In genomic region chr5:138341661-138342060, GRCm38 (mm10) we compare ENCODE assay signal across 17 mouse cellular contexts. TPM values are rescaled to one million over a fixed set of nuclear protein-coding genes. Genes with fewer than 3 reads are reported as not detected.
"Had no signal": no experiment of that assay in that cellular context is flagged by ENCODE, and none has a peak within 500 bp of the region (broad histone marks: within the 10 kb centered on the region; RNA-seq: fewer than 3 reads in every experiment).

Gene Pvrig (plus strand): TSS chr5:138341961.

- H3K9ac ChIP-seq: limb, embryonic 13.5 days; liver, embryonic 13.5 days; midbrain, embryonic 15.5 days; neural tube, embryonic 13.5 days had no signal

- DNase-seq: kidney, adult 8-10 months; kidney, postnatal 25 days; layer of hippocampus, adult 9-11 months; left cerebral cortex, postnatal 4 days; liver, embryonic 13.5 days; lung, adult 2 months; lung, postnatal 36 days; retina, postnatal 1 day; right cerebral cortex, postnatal 4 days had no signal

- H3K36me3 ChIP-seq: limb, embryonic 13.5 days; liver, embryonic 13.5 days; midbrain, embryonic 15.5 days; neural tube, embryonic 13.5 days had no signal

- H3K4me3 ChIP-seq: limb, embryonic 13.5 days; liver, embryonic 13.5 days; midbrain, embryonic 15.5 days; neural tube, embryonic 13.5 days had no signal

- H3K27ac ChIP-seq: limb, embryonic 13.5 days; liver, embryonic 13.5 days; midbrain, embryonic 15.5 days; neural tube, embryonic 13.5 days; stomach, postnatal 0 days had no signal

- H3K9me3 ChIP-seq: limb, embryonic 13.5 days; liver, embryonic 13.5 days; midbrain, embryonic 15.5 days; neural tube, embryonic 13.5 days had no signal

- H3K4me2 ChIP-seq: limb, embryonic 13.5 days; liver, embryonic 13.5 days; midbrain, embryonic 11.5 days; midbrain, embryonic 15.5 days; neural tube, embryonic 13.5 days had no signal

- H3K27me3 ChIP-seq: limb, embryonic 13.5 days; liver, embryonic 13.5 days; midbrain, embryonic 15.5 days; neural tube, embryonic 13.5 days had no signal

- ATAC-seq: intestine, postnatal 0 days; lung, postnatal 0 days; midbrain, embryonic 15.5 days had no signal

- H3K4me1 ChIP-seq: limb, embryonic 13.5 days; liver, embryonic 13.5 days; midbrain, embryonic 15.5 days; neural tube, embryonic 13.5 days had no signal

RNA-seq across cellular contexts. Expression of gene Pvrig, which starts in this region (rescaled TPM):
- total RNA-seq: left cerebral cortex, postnatal 4 days had no signal
- polyA plus RNA-seq: kidney, embryonic 16.5 days; limb, embryonic 13.5 days; lung, postnatal 0 days; midbrain, embryonic 11.5 days; midbrain, embryonic 15.5 days; neural tube, embryonic 13.5 days had no signal
